Mouse (Mus musculus): Measurements from ENCODE around the gene Hexa. TPM values are rescaled to one million over a fixed set of nuclear protein-coding genes. Genes with fewer than 3 reads are reported as not detected.

Hexa gene
- polyA plus RNA-seq, 1 experiment from 2014 or later, result 61.6 TPM

DNA sequence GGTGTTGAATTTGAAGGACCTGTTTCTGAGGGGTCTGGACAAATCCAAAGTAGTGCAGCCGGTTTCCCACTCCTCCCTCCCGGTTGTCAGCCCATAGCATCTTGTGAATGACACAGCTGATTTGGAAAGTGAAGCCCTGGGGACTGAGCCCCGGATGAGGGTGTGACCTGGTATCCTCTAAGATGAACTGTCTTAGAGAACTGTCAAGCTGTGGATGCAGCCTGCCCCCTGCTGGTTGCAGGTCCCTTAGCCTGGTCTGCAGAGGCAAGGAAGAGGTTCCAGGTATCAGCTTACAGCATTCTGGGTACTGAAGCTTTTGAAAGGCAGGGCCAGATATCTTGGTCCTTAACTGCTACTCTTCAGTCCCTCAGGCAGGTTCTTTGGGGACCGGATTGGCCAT lies 26.3 kb downstream of the Hexa start:
- ATAC-seq (peak; percentile 72), DNase-seq (ENCODE audit: low spot score) (peak; percentile 76)
- Histone ChIP-seq H3K4me3 (ENCODE audit: low read depth, low read length) (no peak overlapping the region), H3K9ac (replicated peaks; ENCODE audit: low read depth) (no peak overlapping the region), H3K9me3 (ENCODE audit: low read length) (no peaks in the 10 kb centered on the region), H3K4me2 (replicated peaks; ENCODE audit: low read depth, low read length) (no peak overlapping the region), H3K27me3 (replicated peaks; ENCODE audit: insufficient read depth, low read length) (no peaks in the 10 kb centered on the region), H3K4me1 (ENCODE audit: insufficient read depth, low read depth, low read length) (no peaks in the 10 kb centered on the region), H3K36me3 (ENCODE audit: insufficient read depth, low read length) (peaks cover 7% of the 10 kb centered on the region; the same call in 1 of the 2 replicates), H3K27ac (ENCODE audit: low read length) (no peak overlapping the region)
- TF ChIP-seq CTCF (IDR thresholded peaks at IDR 0.05), result peak; percentile 94
- no peak for TF ChIP-seq EP300 (IDR thresholded peaks at IDR 0.05)
- WGBS, result 11% methylated on average over 4 of the region's 4 CpGs

GRCm38 (mm10) chr9:59567111-59567510 lies 27.8 kb downstream of the Hexa start:
- Histone ChIP-seq H3K4me2 (replicated peaks; ENCODE audit: low read depth, low read length) (no peak overlapping the region), H3K9ac (replicated peaks; ENCODE audit: low read depth) (no peak overlapping the region), H3K4me3 (ENCODE audit: low read depth, low read length) (no peak overlapping the region), H3K4me1 (ENCODE audit: insufficient read depth, low read depth, low read length) (no peaks in the 10 kb centered on the region), H3K36me3 (ENCODE audit: insufficient read depth, low read length) (peaks cover 6% of the 10 kb centered on the region; the same call in 1 of the 2 replicates), H3K27ac (ENCODE audit: low read length) (no peak overlapping the region), H3K9me3 (ENCODE audit: low read length) (no peaks in the 10 kb centered on the region), H3K27me3 (replicated peaks; ENCODE audit: insufficient read depth, low read length) (no peaks in the 10 kb centered on the region)
- DNase-seq (ENCODE audit: low spot score) (peak; percentile 79), ATAC-seq (peak; percentile 89)
- WGBS, result 20% methylated on average over 6 of the region's 6 CpGs
- TF ChIP-seq EP300 (IDR thresholded peaks at IDR 0.05) (no peak), CTCF (IDR thresholded peaks at IDR 0.05) (peak; percentile 91)

- Histone ChIP-seq H3K9me3 (ENCODE audit: low read length) (no peaks in the 10 kb centered on the region), H3K27me3 (replicated peaks; ENCODE audit: insufficient read depth, low read length) (0 out of 2 replicates have a peak, but pooled peaks cover 5% of the 10 kb centered on the region), H3K4me3 (ENCODE audit: low read depth, low read length) (no peak overlapping the region), H3K4me1 (ENCODE audit: insufficient read depth, low read depth, low read length) (no peaks in the 10 kb centered on the region), H3K4me2 (replicated peaks; ENCODE audit: low read depth, low read length) (no peak overlapping the region), H3K9ac (replicated peaks; ENCODE audit: low read depth) (no peak overlapping the region), H3K36me3 (ENCODE audit: insufficient read depth, low read length) (no peaks in the 10 kb centered on the region), H3K27ac (ENCODE audit: low read length) (no peak overlapping the region)
- TF ChIP-seq CTCF (IDR thresholded peaks at IDR 0.05) (no peak), EP300 (IDR thresholded peaks at IDR 0.05) (no peak)
- DNase-seq (ENCODE audit: low spot score) (no peak), ATAC-seq (no peak)
- WGBS, result 61% methylated on average over 2 of the region's 2 CpGs
Measured at GRCm38 (mm10) chr9:59571852-59572251, 32.5 kb downstream of the Hexa start.

DNA sequence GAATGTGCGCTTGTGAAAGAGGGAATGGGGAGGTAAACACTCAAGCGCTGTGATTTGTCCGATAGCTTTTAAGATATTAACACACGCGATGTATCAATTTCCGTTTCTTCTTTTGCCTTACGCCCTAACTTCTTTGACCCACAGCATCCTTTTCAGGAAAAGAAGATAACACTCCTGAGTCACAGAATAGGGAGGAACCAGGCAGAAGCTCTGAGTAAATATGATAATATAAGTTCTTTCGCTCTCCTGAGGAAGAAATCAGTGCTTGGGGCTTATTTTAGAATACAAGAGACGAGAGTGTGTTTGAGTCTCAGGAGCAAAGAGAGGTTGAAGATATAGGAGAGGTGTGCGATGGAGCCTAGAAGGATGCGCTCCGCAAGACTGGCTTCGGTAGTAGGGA lies 38.1 kb downstream of the Hexa start:
- no peak overlapping the region for H3K27ac ChIP-seq (ENCODE audit: low read length)
- ATAC-seq (no peak), DNase-seq (ENCODE audit: low spot score) (no peak)
- H3K4me3 ChIP-seq (ENCODE audit: low read depth, low read length), result peak overlapping the region; percentile 41
- no peaks in the 10 kb centered on the region for H3K9me3 ChIP-seq (ENCODE audit: low read length)
- 0 out of 2 replicates have a peak, but pooled peaks cover 10% of the 10 kb centered on the region for H3K27me3 ChIP-seq (replicated peaks; ENCODE audit: insufficient read depth, low read length)
- H3K4me1 ChIP-seq (ENCODE audit: insufficient read depth, low read depth, low read length), result no peaks in the 10 kb centered on the region
- no peak overlapping the region for H3K9ac ChIP-seq (replicated peaks; ENCODE audit: low read depth)
- no peaks in the 10 kb centered on the region for H3K36me3 ChIP-seq (ENCODE audit: insufficient read depth, low read length)
- H3K4me2 ChIP-seq (replicated peaks; ENCODE audit: low read depth, low read length), result peak overlapping the region; percentile 64
- WGBS, result 12% methylated on average over 13 of the region's 13 CpGs
- no peak for TF ChIP-seq CTCF (IDR thresholded peaks at IDR 0.05)
- TF ChIP-seq EP300 (IDR thresholded peaks at IDR 0.05), result no peak

GRCm38 (mm10) chr9:59577844-59578504 lies 38.6 kb downstream of the Hexa start, which contains the start of gene Celf6:
Gene Celf6 (plus strand): TSS chr9:59577917.
- peak; percentile 97 for ATAC-seq
- Histone ChIP-seq H3K4me1 (ENCODE audit: insufficient read depth, low read depth, low read length) (no peaks in the 10 kb centered on the region), H3K9me3 (ENCODE audit: low read length) (no peaks in the 10 kb centered on the region), H3K4me3 (ENCODE audit: low read depth, low read length) (peak within 1 kb of the TSS; percentile 41), H3K9ac (replicated peaks; ENCODE audit: low read depth) (no peak within 1 kb of the TSS), H3K4me2 (replicated peaks; ENCODE audit: low read depth, low read length) (peak within 1 kb of the TSS; percentile 64), H3K27me3 (replicated peaks; ENCODE audit: insufficient read depth, low read length) (0 out of 2 replicates have a peak, but pooled peaks cover 10% of the 10 kb centered on the region), H3K27ac (ENCODE audit: low read length) (no peak within 1 kb of the TSS), H3K36me3 (ENCODE audit: insufficient read depth, low read length) (no peaks in the 10 kb centered on the region)
- peak; percentile 96 for DNase-seq (ENCODE audit: low spot score)
- under 1% methylated on average over 37 of the region's 61 CpGs for WGBS
- TF ChIP-seq CTCF (IDR thresholded peaks at IDR 0.05) (no peak), EP300 (IDR thresholded peaks at IDR 0.05) (no peak)

GRCm38 (mm10) chr9:59578505-59578867 lies 39.1 kb downstream of the Hexa start:
- ATAC-seq (no peak; the same call in 1 of the 2 replicates), DNase-seq (ENCODE audit: low spot score) (no peak)
- H3K27ac ChIP-seq (ENCODE audit: low read length), result no peak overlapping the region
- no peaks in the 10 kb centered on the region for H3K9me3 ChIP-seq (ENCODE audit: low read length)
- H3K36me3 ChIP-seq (ENCODE audit: insufficient read depth, low read length), result no peaks in the 10 kb centered on the region
- H3K4me1 ChIP-seq (ENCODE audit: insufficient read depth, low read depth, low read length), result no peaks in the 10 kb centered on the region
- H3K27me3 ChIP-seq (replicated peaks; ENCODE audit: insufficient read depth, low read length), result 0 out of 2 replicates have a peak, but pooled peaks cover 10% of the 10 kb centered on the region
- peak overlapping the region; percentile 64 for H3K4me2 ChIP-seq (replicated peaks; ENCODE audit: low read depth, low read length)
- TF ChIP-seq CTCF (IDR thresholded peaks at IDR 0.05) (no peak), EP300 (IDR thresholded peaks at IDR 0.05) (no peak)
- H3K9ac ChIP-seq (replicated peaks; ENCODE audit: low read depth), result no peak overlapping the region
- WGBS, result 0% methylated on average over 9 of the region's 20 CpGs
- H3K4me3 ChIP-seq (ENCODE audit: low read depth, low read length), result peak overlapping the region; percentile 41

Data from lung, postnatal 0 days (tissue).